In genomic region chr16:18195068-18195467, GRCm38 (mm10) we compare ENCODE assay signal across 9 mouse cellular contexts. TPM values are rescaled to one million over a fixed set of nuclear protein-coding genes. Genes with fewer than 3 reads are reported as not detected.
A peak's percentile ranks its signal among the peaks of the same experiment; 100 is the strongest.
DNase-seq lines count a peak whose midpoint lies in the region; ATAC-seq and TF ChIP-seq lines count a peak whose summit lies in the region.
"Had no signal": no experiment of that assay in that cellular context is flagged by ENCODE, and none has a peak within 500 bp of the region (broad histone marks: within the 10 kb centered on the region; RNA-seq: fewer than 3 reads in every experiment).

No protein-coding gene starts in this region.

- no peak overlapping the region for H3K27ac ChIP-seq in liver, postnatal 0 days (ENCODE audit: low read depth)

- intact Hi-C loops in left cerebral cortex, postnatal 36 days (cut with DNase I): loop anchor here (1.0 to 2.0 kb wide), 2 partner anchors 22 to 42 kb away; no protein-coding TSS in a partner anchor

- H3K9me3 ChIP-seq in liver, postnatal 0 days (ENCODE audit: low read length): no peaks in the 10 kb centered on the region

- TF ChIP-seq EP300 in liver, postnatal 0 days (IDR thresholded peaks at IDR 0.05; ENCODE audit: low read depth): no peak

- TF ChIP-seq CTCF in liver, postnatal 0 days (IDR thresholded peaks at IDR 0.05; ENCODE audit: low read depth): no peak
- no peak for TF ChIP-seq CTCF in Patski (IDR thresholded peaks at IDR 0.05)

- H3K27me3 ChIP-seq in liver, postnatal 0 days (ENCODE audit: insufficient read depth, low read length): no peaks in the 10 kb centered on the region
- peaks cover 3% of the 10 kb centered on the region for H3K27me3 ChIP-seq in Patski

- H3K4me1 ChIP-seq in liver, postnatal 0 days (ENCODE audit: insufficient read depth): no peaks in the 10 kb centered on the region

- H3K4me2 ChIP-seq in liver, postnatal 0 days (ENCODE audit: low read depth, low read length): no peak overlapping the region

- no peak for DNase-seq in liver, postnatal 0 days
- DNase-seq in liver (no peak), Patski (ENCODE audit: low read depth, low spot score) (peak; percentile 73)
- DNase-seq in gastrocnemius, adult 8-10 months (ENCODE audit: low spot score in 2 of 2): peak; percentile 28 to 29
- DNase-seq in left cerebral cortex, postnatal 36 days (ENCODE audit: low spot score in 2 of 2): peak; percentile 81 to 86
- no peak for DNase-seq in ovary, postnatal 14 days (ENCODE audit: low spot score)
- no peak for DNase-seq in thymus, postnatal 25 days
- DNase-seq in spleen, postnatal 4 days (ENCODE audit: low spot score in 2 of 2): no peak

- in situ Hi-C loops in Patski (cut with MboI; ENCODE audit: low pct_unique_long_range_greater_than_20kb): no loop called here

- H3K9ac ChIP-seq in liver, postnatal 0 days (replicated peaks): no peak overlapping the region

- ATAC-seq in liver, postnatal 0 days: peak; percentile 38; the same call in 1 of the 2 replicates
- ATAC-seq in Patski: peak; percentile 84

- CTCF ChIA-PET in Patski (lab: Charles Lee): interaction anchor here (1.2 to 1.8 kb wide), 3 partner anchors 16 to 86 kb away, joined by 3 to 12 read pairs (median 7); no protein-coding TSS in a partner anchor

- POLR2A ChIA-PET in Patski (lab: Charles Lee): no interaction called here

- no peaks in the 10 kb centered on the region for H3K36me3 ChIP-seq in liver, postnatal 0 days (replicated peaks; ENCODE audit: insufficient read depth, low read length)

- no peak overlapping the region for H3K4me3 ChIP-seq in liver, postnatal 0 days (ENCODE audit: low read depth, low read length)

- WGBS in liver, postnatal 0 days (ENCODE audit: insufficient replicate concordance): 51% methylated on average over 5 of the region's 5 CpGs

RNA-seq across cellular contexts. Expression of gene Ccdc188, which starts 22.6 kb away (rescaled TPM):
- polyA plus RNA-seq in liver, postnatal 0 days (2015; fragmentation: Nextera tagmentation; extraction: Ambion mirVana): not detected in 2 replicates
- polyA plus RNA-seq in Patski (2021): not detected
- total RNA-seq in gastrocnemius, adult 8-10 months (2022): not detected
- under 1 TPM in 1 of 2 experiments, not detected in 1; 0.57 TPM for total RNA-seq in left cerebral cortex, postnatal 36 days (2021)
- total RNA-seq: left cerebral cortex, adult 8-10 months had no signal

RNA-seq across cellular contexts. Expression of gene Zdhhc8, which starts 39.9 kb away (rescaled TPM):
- polyA plus RNA-seq in liver, postnatal 0 days (2015; fragmentation: Nextera tagmentation; extraction: Ambion mirVana): 1.3 and 1.6 TPM in 2 replicates
- polyA plus RNA-seq in Patski (2021): 34.4 TPM
- 10 to 100 TPM; 22.8 to 29.6 (median 26.2) TPM for total RNA-seq in gastrocnemius, adult 8-10 months (2022)
- total RNA-seq in left cerebral cortex, postnatal 36 days (2021): 100 to 1,000 TPM; 145 to 154 TPM

RNA-seq across cellular contexts. Expression of gene Trmt2a, which starts 53.4 kb away (rescaled TPM):
- 22.9 and 23.3 TPM in 2 replicates for polyA plus RNA-seq in liver, postnatal 0 days (2015; fragmentation: Nextera tagmentation; extraction: Ambion mirVana)
- polyA plus RNA-seq in Patski (2021): 66.4 TPM
- total RNA-seq in gastrocnemius, adult 8-10 months (2022): 10 to 100 TPM in 2 of 4 experiments, 1 to 10 TPM in 2; 7.9 to 11.4 (median 9.3) TPM
- 10 to 100 TPM; 39.7 to 59.3 TPM for total RNA-seq in left cerebral cortex, postnatal 36 days (2021)

RNA-seq across cellular contexts. Expression of gene Ranbp1, which starts 53.5 kb away (rescaled TPM):
- polyA plus RNA-seq in liver, postnatal 0 days (2015; fragmentation: Nextera tagmentation; extraction: Ambion mirVana): 156 and 160 TPM in 2 replicates
- 216 TPM for polyA plus RNA-seq in Patski (2021)
- total RNA-seq in gastrocnemius, adult 8-10 months (2022): 10 to 100 TPM; 15.8 to 20.5 (median 19.1) TPM
- 10 to 100 TPM; 85.8 to 89.3 TPM for total RNA-seq in left cerebral cortex, postnatal 36 days (2021)

Comparison
In these comparisons a context has a peak if more than half of its experiments do, and no peak if none do; other contexts are left out.
1. DNase-seq: peak in Patski (single experiment), gastrocnemius, adult 8-10 months (2 of 2) and left cerebral cortex, postnatal 36 days (2 of 2); none in liver, postnatal 0 days (single experiment), liver (single experiment), ovary, postnatal 14 days (single experiment), thymus, postnatal 25 days (single experiment) and spleen, postnatal 4 days (0 of 2).
2. RNA of gene Zdhhc8, which starts 39.9 kb away (total RNA-seq): 145 to 154 TPM in left cerebral cortex, postnatal 36 days; 22.8 to 29.6 TPM in gastrocnemius, adult 8-10 months; every median in the first group is over 4 times any median in the second.